Mouse (Mus musculus) adipose tissue, adult 10 weeks (tissue): ENCODE results near the gene Pym1. TPM values are rescaled to one million over a fixed set of nuclear protein-coding genes. Genes with fewer than 3 reads are reported as not detected.

Experiments used
- polyA plus RNA-seq: library from polyadenylated mRNA; stranded (reverse); fragments of 350-450 nt; fragmentation: Illumina TruSeq; extraction: RNeasy Lipid Tissue Mini Kit (QIAGEN cat#74804); gene quantifications from one replicate; pipeline ENCODE4 v1.2.3, GENCODE M21; 2014; ENCODE audit warnings: low read depth, low replicate concordance

Pym1 gene
- 28.8 TPM for polyA plus RNA-seq

DNA sequence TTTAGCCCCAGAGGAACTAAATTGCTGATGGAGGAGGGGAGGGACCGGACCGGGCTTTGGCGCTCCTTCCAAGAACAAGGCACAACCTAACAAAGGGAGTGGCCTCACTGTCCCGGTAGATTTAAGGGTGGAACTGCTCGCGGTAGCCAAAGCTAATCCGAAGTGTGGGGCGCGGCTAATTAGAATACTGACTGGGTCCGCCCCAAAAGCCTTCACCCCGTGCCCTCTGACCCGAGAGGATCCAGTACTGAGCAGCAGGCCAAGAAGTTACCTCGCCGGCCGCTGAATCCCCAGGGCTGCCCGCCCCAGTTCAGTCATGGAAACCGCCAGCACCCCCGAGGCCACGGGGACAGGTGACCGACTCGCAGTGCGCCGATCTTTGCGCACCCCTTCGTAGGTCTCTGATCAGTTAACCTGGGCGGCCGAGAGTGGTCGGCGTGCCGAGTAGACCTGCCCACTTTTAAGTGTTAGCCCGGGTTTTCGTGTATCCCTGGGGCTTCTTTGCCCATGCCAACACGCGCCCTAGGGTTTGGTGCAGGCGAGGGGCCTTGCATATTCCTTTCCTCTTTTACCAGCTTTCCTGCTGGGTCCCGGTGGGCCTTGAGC lies at the start of gene Pym1:
TSS of gene Pym1 (plus strand) at position 244 of the 606 bp plus-strand sequence.

DNA sequence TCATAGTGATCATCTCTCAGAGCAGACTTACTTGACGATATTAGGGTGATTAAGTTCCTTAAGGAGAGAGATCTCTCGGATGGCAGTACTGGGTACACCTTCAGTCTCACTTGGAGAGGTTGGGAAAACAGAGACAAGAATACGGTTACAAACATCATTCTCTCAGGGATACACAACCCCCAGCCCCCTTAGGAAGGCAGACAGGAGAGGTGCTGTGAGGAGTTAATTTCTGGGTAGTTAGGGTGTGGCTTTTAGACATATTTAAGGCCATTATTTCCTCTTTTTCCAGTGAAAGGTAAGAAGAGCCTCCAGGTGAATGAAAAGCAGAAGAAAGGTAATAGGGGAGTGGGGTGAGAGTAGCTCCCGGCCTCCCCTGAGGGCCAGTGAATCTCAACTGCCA lies 43.8 kb upstream of the Pym1 start, which contains the start of gene Pmel:
TSS of gene Pmel (plus strand) at position 301 of the 400 bp plus-strand sequence.

DNA sequence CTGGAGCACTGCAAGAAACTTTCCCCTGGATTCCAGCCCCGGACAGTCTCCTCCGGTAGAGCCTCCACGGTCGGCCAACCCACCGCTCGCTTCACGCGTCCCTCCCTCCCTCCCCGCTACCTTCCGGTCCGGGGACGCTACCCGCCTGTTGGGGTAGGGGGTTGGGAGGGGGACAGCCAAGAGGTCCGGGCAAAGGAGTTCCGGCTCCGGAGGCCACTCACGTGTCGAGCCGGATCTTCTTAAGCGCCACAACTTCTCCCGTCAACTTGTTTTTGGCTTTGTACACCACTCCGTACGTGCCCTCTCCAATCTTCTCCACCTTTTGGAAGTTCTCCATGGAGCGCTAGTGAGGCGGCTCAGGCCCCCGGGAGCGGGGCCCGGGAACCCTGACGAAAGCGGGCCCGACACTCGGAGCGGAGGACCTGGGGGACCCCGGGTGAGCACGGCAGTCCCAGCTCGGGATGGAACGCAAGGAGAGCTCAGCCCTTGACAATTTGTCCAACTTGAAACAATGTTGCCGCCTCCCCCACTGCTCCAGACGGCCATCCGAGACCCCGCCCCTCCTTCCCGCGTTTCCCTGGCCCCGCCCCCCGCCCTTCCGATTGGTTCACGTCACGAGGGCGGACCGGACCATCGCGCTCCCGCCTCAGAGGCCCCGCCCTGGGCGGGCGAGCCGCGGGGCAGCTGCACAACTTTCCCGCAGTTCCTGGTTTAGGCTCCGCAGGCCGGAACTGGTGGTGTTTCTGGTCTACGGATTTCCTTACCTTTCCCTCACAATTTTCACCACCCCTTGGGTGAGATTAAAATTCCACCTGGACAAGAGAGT lies 43.0 kb upstream of the Pym1 start, which contains the start of gene Cdk2:
TSS of gene Cdk2 (minus strand) at position 541 of the 826 bp plus-strand sequence.

DNA sequence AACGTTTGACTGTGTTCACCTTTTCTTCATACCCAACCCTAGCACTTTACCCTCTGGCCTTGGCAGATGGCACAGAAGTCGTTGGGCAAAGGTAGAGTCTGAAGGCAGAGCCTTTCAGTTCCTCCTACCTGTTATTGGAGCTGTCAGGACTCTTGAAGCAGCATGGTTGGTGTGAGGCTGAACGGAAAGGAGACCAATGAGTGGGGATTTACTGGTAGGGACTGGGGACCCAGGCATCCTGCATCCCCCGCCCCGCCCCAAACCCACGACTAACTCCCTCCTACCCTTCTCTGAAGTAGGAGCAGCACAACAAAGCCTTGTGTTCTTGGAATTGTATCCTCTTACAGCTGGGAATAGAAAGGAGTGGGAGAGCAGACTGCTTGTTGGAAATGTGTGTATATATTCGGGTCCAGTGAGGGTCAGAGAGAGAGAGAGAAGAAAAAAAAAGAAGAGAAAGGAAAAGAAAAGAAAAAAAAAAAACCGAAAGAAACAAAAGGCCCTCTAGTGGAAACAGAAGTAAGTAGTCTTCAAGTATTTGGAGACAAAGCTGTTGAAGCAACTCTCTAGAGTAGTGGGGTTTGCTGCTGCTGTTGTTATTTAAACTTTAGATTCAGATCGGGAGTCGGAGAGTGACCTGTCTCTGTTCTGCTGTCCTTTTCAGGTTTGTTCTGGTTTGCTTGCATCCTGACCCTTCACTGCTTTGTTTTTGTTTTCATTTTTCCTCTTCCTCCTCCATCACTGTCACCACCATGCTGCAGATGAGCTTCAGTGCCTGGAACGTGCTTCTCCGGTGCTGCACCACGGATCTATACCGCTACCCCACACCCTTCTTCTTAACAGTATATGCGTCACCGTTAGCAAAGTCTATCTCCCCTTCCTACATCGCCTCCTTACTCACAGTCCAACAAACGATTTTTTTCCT lies 2.7 kb upstream of the Pym1 start, which contains the start of gene Dgka:
TSS of gene Dgka (minus strand) at position 176 of the 922 bp plus-strand sequence.

DNA sequence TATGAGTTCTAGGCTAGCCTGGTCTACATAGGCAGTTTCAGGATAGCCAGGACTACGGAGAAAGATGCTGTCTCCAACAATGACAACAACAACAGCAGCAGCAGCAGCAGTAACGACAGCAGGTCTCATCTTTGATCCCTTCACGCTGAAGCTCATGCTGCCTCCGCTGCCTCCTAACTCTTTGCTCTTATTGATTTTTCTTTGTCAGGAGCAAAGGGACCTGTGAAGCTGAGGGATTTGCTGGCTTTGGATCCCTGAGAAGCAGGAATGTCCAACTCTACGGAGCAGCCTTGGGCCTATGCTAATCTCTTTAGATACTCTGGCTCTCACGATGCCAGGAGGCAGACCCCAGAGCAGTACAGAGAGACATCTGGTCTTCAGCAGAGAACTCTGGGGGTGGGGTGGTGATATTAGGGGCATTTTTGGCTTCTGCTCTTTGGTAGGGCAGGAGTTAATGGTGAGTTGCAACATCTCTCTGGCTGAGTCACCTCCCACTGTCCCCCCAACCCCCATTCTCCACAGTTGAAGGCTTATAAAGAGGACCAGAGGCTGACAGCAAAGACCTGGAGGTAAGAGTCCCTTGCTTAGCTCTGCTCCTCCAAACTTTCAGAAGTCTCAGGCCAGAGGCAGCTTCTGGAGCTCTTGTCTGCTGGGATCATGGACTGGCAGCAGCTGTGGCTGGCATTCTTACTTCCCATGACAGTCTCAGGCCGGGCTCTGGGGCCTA lies 42.9 kb downstream of the Pym1 start, which contains the start of gene Mmp19:
TSS of gene Mmp19 (plus strand) at position 513 of the 727 bp plus-strand sequence.

DNA sequence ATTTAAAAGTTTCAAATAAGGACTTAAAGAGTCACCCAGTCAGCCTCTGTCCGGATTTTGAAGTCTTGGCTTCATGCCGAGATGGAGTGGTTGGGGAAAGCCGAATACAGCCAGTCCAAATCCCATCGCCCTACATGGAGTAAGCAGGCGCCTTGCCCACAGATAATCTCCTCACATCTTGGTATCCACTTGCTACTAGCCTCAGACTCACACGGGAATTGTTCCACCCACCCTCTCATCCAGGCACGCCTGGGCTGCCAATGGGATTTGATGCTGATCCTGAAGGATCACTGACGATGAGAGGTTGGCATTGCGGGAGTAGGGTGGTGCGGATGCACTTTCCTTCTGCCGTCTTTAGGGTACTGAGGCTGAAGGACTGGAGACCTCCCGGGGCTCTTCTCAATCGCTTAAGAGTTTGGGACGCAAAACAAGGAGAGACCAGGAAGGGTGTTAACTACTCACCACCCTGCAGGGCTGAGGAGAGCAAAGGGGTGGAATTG lies 56.1 kb downstream of the Pym1 start, which contains the start of gene Dnajc14:
TSS of gene Dnajc14 (plus strand) at position 292 of the 500 bp plus-strand sequence.

DNA sequence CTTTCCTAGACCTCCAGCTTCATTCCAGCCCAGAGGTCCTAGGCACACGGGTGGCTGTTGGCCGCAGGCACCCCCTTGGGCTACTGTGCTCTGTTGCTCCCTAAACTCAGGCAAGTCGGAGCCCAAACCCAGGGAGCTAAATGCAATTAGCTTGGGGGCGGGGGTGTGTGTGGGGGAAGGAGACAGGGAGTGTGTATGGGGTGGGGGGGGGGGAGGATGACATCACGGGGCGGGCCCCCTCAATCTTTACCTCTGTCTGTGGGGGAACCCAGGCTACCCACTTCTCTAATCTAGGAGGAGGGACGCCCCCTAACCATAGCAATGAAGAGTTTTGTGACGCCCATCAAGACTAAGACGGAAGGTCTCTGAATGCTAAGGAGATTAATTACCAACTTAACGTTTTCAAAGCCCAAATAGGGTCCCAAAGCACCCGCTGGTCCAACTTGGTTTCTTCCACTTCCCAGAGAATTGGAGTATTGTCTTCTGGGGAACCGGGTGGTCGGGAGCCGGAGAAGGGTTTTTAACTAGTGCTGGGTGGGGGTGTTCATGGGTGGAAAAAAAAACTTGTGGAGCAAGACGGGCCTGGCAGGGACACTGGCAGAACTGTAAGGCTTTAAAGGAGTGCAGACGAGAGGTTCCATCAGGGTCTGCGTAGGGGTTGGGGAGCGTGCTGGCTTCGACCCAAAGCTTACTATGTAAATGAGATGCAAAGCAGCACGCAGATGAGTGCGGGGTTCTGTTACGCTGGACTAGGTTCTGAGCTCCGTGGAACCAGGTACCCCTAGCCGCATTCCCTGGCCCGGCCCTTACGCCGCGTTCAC lies 56.8 kb downstream of the Pym1 start, which contains the start of gene Tmem198b:
TSS of gene Tmem198b (minus strand) at position 100 of the 821 bp plus-strand sequence.

Other genes with a start within 250 kb of the Pym1 start
- 5.5 TPM for gene Myl6b, start 249.2 kb upstream of the Pym1 start, polyA plus RNA-seq
- 98.5 TPM for gene Esyt1, start 222.0 kb upstream of the Pym1 start, polyA plus RNA-seq
- 9.8 TPM for gene Zc3h10, start 200.1 kb upstream of the Pym1 start, polyA plus RNA-seq
- gene Rpl41, start 198.6 kb upstream of the Pym1 start, polyA plus RNA-seq, result 2,778 TPM
- 63.0 TPM for gene Pa2g4, start 181.9 kb upstream of the Pym1 start, polyA plus RNA-seq
- 32.3 TPM for gene Erbb3, start 158.2 kb upstream of the Pym1 start, polyA plus RNA-seq
- gene Rps26, start 121.1 kb upstream of the Pym1 start, polyA plus RNA-seq, result 1,498 TPM
- gene Ikzf4, start 101.9 kb upstream of the Pym1 start, polyA plus RNA-seq, result 3.3 TPM
- 154 TPM for gene Suox, start 73.8 kb upstream of the Pym1 start, polyA plus RNA-seq
- gene Rab5b, start 51.6 kb upstream of the Pym1 start, polyA plus RNA-seq, result 111 TPM
- 15.2 TPM for gene Pmel, start 43.7 kb upstream of the Pym1 start, polyA plus RNA-seq
- gene Cdk2, start 42.9 kb upstream of the Pym1 start, polyA plus RNA-seq, result 20.1 TPM
- 16.4 TPM for gene Dgka, start 3.0 kb upstream of the Pym1 start, polyA plus RNA-seq
- 17.1 TPM for gene Mmp19, start 43.0 kb downstream of the Pym1 start, polyA plus RNA-seq
- 44.6 TPM for gene Dnajc14, start 56.2 kb downstream of the Pym1 start, polyA plus RNA-seq
- 13.7 TPM for gene Tmem198b, start 56.5 kb downstream of the Pym1 start, polyA plus RNA-seq
- gene Sarnp, start 69.4 kb downstream of the Pym1 start, polyA plus RNA-seq, result 69.3 TPM
- 96.5 TPM for gene Ormdl2, start 73.8 kb downstream of the Pym1 start, polyA plus RNA-seq
- 1.6 TPM for gene Gdf11, start 143.8 kb downstream of the Pym1 start, polyA plus RNA-seq
- gene Cd63, start 153.1 kb downstream of the Pym1 start, polyA plus RNA-seq, result 549 TPM
- 16.9 TPM for gene Rdh5, start 175.0 kb downstream of the Pym1 start, polyA plus RNA-seq
- gene Bloc1s1, start 176.1 kb downstream of the Pym1 start, polyA plus RNA-seq, result 277 TPM
- gene Itga7, start 185.9 kb downstream of the Pym1 start, polyA plus RNA-seq, result 54.8 TPM
- gene Mettl7b, start 213.1 kb downstream of the Pym1 start, polyA plus RNA-seq, result 4.7 TPM
- not detected for gene Olfr9, start 241.5 kb downstream of the Pym1 start, polyA plus RNA-seq